Mouse (Mus musculus) gastrocnemius, postnatal 10 days (tissue): ENCODE data around the gene Arl4d. TPM values are rescaled to one million over a fixed set of nuclear protein-coding genes. Genes with fewer than 3 reads are reported as not detected.
A peak's percentile ranks its signal among the peaks of the same experiment; 100 is the strongest.

Experiments
- DNase-seq: peaks from one replicate; pipeline ENCODE4 v3.0.0; 2021; ENCODE audit warnings: mixed read lengths
- total RNA-seq, 2 experiments: library from RNA; stranded (reverse); gene quantifications; 2 replicates each; pipeline ENCODE4 v1.2.3; 2021

Arl4d gene
- total RNA-seq, 2 experiments from 2014 or later = 7.1 to 10.7 TPM

- DNase-seq = no peak
Observed at GRCm38 (mm10) chr11:101677655-101678054, 12.3 kb downstream of the Arl4d start.

GRCm38 (mm10) chr11:101678770-101679169 is 13.4 kb downstream of the Arl4d start:
- DNase-seq = no peak

DNA sequence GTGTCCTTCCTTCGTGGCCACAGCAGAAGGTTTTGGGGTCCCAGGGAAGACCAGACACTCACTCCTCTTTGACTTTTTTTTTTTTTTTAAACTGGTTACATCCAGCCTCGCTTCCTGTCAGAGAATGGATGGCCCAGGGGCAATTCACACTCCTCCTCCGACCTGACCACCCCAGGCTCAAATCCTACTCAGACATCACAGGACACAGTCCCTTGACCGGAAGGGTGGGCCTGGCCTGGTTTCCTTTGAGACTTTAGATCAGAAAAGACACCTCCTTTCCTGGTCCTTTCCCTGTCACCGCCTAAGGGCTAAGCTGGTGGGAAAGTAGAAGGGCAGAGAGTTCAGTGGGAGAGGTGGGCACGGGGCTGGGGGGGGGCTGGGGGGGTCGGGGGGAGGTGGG is 14.6 kb downstream of the Arl4d start:
- no peak for DNase-seq

DNA sequence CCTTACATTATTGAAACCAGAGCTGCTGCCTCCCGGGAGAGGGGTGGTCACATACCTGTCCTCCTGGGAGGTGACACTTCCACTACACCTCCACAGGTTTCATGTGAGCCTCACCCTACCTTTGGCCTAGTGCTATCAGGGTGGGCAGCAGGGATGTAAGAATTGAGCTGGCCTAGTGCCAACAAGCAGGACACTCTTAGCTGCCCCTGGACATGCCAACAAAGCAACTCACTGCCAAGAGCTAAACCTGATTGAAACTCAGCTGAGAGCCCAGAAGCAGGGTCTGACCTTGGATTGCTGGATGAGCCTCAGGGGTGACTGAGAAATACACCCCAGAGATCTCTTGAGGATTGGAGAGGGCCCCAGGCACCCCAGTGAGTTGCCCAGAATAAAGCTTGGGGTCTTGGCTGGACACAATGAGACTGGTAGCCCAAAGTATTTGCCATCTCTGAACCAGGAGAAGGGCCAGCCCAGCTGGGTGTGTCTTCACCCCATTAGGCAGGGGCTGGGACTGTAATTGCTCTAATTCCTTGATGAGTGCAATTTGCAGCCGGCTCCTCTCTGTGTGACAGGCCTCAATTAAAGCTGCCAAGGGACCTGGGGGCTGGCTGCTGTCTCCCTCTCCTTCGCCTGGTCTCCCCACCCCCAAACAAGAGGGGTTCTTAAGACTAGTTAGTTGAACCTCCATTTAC is 15.4 kb downstream of the Arl4d start:
- no peak for DNase-seq

DNA sequence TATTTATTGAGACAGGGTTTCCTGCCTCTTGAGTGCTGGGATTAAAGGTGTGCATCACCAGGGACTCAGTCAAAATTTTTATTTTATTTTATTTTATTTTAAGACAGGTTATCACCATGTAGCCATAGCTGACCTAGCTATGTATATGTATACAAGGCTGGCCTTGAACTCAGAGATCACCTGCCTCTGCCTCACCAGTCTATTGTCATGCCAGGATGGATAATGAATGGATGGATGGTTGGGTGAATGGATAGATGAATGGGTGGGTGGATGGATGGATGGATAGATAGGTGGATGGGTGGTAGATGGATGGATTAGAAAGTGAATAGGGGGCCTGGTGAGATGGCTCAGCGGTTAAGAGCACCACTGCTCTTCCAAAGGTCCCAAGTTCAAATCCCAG is 16.6 kb downstream of the Arl4d start:
- DNase-seq = no peak

GRCm38 (mm10) chr11:101682410-101682960 is 17.1 kb downstream of the Arl4d start:
- no peak for DNase-seq

GRCm38 (mm10) chr11:101687351-101688301 is 22.3 kb downstream of the Arl4d start:
- DNase-seq = peak; percentile 60

GRCm38 (mm10) chr11:101689701-101690113 is 24.4 kb downstream of the Arl4d start:
- no peak for DNase-seq

DNA sequence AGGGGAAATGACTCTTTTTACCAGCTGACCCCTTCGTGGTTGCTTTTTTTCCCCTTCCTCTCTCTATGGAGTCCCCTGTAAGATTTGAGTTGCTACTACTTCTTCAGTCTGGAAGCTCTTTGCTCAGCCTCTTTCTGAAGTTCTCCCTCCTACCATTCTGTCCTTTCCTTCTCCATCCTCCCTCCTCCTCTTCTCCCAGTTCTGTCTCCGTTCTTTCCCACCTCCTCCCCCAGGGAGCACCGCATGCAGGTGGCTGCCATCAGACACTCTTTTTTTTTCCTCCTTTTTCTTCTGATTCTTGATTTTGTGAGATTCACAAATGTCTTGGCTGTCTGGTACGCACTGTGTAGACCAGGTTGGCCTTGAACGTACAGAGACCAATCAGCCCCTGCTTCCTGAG is 25.0 kb downstream of the Arl4d start:
- no peak for DNase-seq

GRCm38 (mm10) chr11:101695906-101696661 is 30.7 kb downstream of the Arl4d start:
- DNase-seq = no peak

DNA sequence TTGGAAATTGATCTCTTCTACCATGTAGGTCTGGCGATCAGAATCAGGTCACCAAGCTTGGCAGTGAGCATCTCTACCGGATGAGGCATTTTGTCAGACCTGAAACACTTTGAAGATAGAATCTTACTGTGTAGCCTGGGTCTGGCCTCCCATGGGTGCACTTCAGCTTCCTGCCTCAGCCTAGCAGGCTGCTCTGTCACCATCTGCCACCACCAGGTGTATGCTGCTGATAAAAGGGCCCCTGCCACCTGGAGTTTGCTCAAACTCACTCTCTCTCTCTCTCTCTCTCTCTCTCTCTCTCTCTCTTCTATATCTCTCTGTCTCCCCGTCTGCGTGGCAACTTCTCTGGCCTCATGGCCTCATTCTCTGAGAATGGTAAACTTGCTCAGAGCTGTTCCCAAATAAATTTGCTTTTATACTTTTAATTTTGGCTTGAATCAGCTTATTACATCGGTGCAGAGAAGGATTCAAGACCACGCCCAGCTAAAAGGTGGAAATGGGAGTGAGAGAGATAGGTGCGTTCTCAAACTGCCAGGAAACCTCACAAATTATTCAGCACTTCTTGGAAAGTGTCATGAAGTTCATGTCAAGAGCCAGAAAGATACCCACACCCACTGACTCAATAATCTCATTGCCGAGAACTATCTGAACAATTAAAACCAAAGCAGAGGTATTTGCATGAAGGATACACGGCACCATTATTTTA is 32.0 kb downstream of the Arl4d start:
- DNase-seq = no peak

DNA sequence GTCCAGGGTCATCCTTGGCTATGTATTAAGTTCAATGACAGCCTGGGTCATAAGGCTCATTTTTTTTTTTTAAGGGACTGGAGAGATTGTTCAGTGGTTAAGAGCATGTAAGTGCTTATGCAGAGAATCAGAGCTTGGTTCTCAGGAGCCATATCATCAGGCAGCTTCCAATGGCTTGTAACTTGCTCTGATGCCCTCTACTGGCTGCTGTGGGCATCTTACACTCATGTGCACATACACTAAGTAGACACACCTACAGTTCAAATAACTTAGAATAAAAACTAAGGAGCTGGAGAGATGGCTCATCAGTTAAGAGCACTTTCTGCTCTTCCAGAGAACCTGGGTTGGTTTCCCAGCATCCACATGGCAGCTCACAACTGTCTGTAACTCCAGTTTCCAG is 32.8 kb downstream of the Arl4d start:
- DNase-seq = no peak

DNA sequence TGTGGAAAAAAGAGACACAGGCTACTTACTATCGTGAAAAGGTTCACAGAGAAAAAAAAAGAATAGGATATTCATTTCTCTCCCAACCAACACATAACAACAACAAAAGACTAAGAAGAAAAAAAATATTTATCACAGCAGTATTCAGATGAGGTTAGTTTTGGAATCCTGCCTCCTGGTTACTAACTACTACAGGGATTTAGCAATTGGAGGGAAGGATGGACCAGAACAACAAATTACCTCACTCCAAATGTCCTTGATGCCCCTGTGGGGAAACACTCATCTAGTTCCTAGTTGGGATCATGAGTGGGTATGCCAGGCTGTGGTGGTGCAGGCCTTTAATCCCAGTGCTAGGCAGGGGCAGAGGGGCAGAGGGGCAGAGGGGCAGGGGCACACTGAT is 34.2 kb downstream of the Arl4d start:
- no peak for DNase-seq

DNA sequence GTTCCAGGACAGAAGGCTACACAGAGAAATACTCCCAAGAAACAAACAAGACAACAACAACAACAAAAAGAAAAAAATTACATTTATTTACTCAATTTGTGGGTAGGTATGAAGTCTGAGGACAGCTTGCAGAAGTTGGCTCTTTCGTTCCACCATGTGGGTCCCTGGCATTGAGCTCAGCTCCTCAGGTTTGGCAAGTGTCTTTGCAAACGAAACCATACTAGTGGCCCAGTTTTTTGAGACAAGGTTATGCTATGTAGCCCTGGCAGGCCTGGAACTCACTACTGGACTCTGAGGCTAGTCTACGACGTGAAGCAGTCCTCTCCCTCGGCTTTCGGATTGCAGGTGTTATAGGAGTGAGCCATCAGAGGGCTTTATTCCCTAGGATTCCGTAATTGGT is 34.6 kb downstream of the Arl4d start:
- no peak for DNase-seq

DNA sequence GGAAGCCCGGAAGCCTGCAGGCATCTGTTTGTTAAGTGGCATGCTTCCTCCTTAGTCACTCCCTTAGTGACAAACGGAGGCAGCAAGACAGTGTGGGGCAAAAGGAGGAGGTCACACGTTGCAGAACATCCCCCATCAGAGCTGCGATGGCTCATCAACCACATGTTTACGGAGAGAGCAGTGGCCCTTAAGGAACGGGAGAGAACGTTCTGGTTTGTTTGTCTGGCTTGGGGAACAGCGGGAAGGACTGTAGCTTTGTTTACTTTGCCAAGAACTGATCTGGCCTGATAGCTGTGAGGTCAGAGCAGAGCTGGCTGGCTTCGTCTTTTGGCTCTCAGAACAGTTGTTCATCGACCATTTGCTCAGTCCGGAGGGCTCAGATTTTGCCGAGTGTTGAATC is 35.1 kb downstream of the Arl4d start:
- peak; percentile 25 for DNase-seq

DNA sequence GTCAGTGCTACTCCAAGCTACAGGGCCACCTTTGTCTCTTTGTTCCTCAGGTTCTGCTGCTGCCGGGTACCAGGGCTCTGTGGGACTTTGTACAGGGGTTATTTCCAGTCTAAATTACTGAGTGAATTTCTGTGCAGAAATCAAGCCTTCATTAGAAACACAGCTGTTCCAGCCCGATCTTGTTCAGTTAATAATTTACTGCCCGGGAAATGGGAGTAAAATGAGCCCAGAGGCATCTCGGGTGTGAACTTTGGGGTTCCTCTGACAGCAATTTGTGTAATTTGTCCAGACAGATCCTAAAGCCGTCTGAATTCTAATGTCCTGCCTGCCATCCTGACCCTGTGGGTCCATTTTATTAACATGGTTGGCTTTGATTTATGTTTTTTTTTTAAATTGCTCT is 38.7 kb downstream of the Arl4d start:
- DNase-seq = no peak

DNA sequence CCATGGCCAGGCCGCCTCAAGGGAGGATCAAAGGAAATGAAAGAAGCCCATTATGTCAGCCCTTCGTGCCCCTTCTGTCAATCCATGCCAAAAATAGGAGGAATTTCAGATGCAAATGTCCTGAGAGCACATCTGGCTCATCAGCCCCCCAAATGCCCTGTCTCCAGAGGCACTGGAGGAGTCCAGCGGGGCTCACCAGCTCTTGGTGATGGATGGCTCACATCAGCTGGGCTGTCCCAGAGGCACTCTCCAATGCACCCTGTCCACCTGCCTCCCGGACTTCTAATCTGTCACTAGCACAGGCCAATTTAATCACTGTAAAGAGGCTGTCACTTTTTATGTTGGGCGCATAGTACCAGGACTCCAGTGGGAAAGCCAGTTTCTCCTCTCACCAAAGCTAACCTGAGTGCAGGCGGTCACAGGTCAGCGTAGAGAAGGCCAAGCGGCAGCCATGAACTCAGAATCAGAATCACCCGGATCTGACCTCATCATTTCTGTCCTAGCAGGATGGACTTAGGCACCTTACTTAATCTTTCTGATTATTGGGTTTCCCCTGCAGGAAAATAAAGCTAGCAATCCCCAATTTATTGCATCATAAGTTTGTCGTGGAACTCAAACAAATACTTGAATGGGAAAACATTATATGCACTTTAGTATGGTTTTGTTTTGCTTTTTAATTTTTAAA is 41.6 kb downstream of the Arl4d start:
- no peak for DNase-seq

GRCm38 (mm10) chr11:101708482-101708881 is 43.1 kb downstream of the Arl4d start:
- DNase-seq = no peak

DNA sequence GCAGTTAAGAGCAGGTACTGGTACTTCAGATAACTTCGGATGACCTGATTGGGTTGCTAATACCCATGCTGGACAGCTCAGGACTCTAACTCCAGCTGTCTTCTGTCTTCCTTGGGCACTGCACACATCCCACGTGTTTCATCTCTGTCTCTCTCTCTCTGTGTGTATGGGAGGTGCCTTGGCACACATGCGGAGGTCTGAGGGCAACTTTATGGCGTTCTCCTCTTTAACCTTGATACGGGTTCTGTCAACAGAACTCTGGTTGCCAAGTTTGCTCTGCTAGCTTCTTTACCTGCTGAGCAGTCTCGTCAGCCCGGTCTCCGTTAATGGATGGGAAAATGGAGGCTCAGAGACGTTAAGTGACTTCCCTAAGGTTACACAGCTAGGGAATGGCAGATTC is 47.5 kb downstream of the Arl4d start:
- DNase-seq = no peak

DNA sequence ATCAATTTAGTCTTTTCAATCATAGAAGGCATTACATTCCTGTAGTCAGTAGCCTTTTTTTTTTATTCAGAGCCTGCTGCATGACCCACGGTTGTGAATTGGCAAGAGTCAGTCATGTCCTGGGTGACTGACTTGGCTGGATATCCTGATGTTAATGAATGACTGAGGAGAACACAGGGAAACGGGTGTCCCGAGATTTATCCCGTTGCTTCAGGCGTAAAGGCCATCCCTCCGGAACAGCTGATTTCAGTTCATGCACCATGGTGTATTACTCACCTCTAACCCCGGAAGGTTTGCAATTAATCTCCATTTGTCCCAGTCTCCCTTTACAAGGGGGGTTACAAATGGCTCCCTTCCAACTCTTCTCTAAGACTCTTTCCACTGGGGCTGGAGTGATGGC is 48.7 kb downstream of the Arl4d start:
- no peak for DNase-seq
